Comparison of ENCODE assay signal across 35 mouse cellular contexts in the genomic region with DNA sequence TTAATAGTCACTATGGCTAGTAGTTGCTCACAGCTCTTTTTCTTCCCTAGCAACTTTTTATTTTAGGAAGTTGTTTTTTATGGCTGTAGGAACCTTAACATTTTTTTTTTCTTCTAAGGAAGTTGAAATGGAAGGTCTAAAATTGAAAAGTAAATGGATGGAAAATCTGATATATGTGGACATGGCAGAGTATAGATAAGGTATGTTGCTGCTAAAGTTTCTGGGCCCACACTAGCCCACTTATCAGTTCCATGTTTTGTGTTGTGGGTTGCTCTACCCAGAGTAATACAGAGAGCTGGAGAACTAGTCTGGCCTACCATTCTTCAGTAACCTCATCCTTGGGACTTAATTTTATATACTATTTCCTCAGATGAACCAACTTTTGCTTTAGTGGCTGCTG. TPM values are rescaled to one million over a fixed set of nuclear protein-coding genes. Genes with fewer than 3 reads are reported as not detected.
DNase-seq lines count a peak whose midpoint lies in the region; ATAC-seq lines count a peak whose summit lies in the region.
"Had no signal": no experiment of that assay in that cellular context is flagged by ENCODE, and none has a peak within 500 bp of the region (broad histone marks: within the 10 kb centered on the region; RNA-seq: fewer than 3 reads in every experiment).

No protein-coding gene starts in this region.

- no peak overlapping the region for H3K27ac ChIP-seq in liver, embryonic 15.5 days (replicated peaks)
- no peak overlapping the region for H3K27ac ChIP-seq in hindbrain, embryonic 13.5 days
- H3K27ac ChIP-seq: embryonic facial prominence, embryonic 12.5 days; forebrain, embryonic 12.5 days; gastrocnemius, adult 2 months; heart, adult 2 months; hindbrain, embryonic 14.5 days; macrophage; midbrain, embryonic 10.5 days; midbrain, embryonic 15.5 days had no signal

- peaks cover 39% of the 10 kb centered on the region for H3K36me3 ChIP-seq in liver, embryonic 15.5 days (replicated peaks)
- peaks cover 38% of the 10 kb centered on the region for H3K36me3 ChIP-seq in hindbrain, embryonic 13.5 days

- H3K4me3 ChIP-seq in liver, embryonic 15.5 days (replicated peaks) = no peak overlapping the region
- no peak overlapping the region for H3K4me3 ChIP-seq in hindbrain, embryonic 13.5 days
- H3K4me3 ChIP-seq: embryonic facial prominence, embryonic 12.5 days; forebrain, embryonic 12.5 days; gastrocnemius, adult 2 months; heart, adult 2 months; heart, embryonic 12.5 days; midbrain, embryonic 10.5 days; midbrain, embryonic 15.5 days had no signal

- peaks cover 34% of the 10 kb centered on the region for H3K4me1 ChIP-seq in liver, embryonic 15.5 days (replicated peaks)
- peaks cover 7% of the 10 kb centered on the region; the same call in 1 of the 2 replicates for H3K4me1 ChIP-seq in hindbrain, embryonic 13.5 days (replicated peaks)
- H3K4me1 ChIP-seq: embryonic facial prominence, embryonic 12.5 days; heart, embryonic 12.5 days; midbrain, embryonic 15.5 days had no signal

- peak; percentile 81 for ATAC-seq in liver, embryonic 15.5 days (ENCODE audit: insufficient read depth)
- no peak for ATAC-seq in hindbrain, embryonic 13.5 days (ENCODE audit: low FRiP score)
- ATAC-seq: intestine, postnatal 0 days; lung, postnatal 0 days; midbrain, embryonic 15.5 days had no signal

- DNase-seq in c-Kit-positive CD71-positive TER-119-positive erythroid progenitor cells, embryonic 14.5 days (ENCODE audit: low spot score) = peak; percentile 45
- peak; percentile 27 for DNase-seq in liver
- no peak for DNase-seq in kidney, postnatal 25 days
- no peak for DNase-seq in urinary bladder, postnatal 36 days (ENCODE audit: low spot score in 2 of 2)
- no peak for DNase-seq in cerebellum, adult 8-10 months
- DNase-seq: adrenal gland, postnatal 10 days; B cell, adult 2 months; cerebellum, adult 18-20 months; cerebellum, postnatal 25 days; gastrocnemius, adult 2 months; gastrocnemius, postnatal 36 days; heart, adult 2 months; heart, postnatal 4 days; kidney, adult 9 months; kidney, postnatal 14 days; right cerebral cortex, adult 18-20 months; spleen, adult 18-20 months; thymus, postnatal 14 days had no signal

- no peaks in the 10 kb centered on the region for H3K9me3 ChIP-seq in liver, embryonic 15.5 days (replicated peaks)
- no peaks in the 10 kb centered on the region for H3K9me3 ChIP-seq in hindbrain, embryonic 13.5 days
- H3K9me3 ChIP-seq: embryonic facial prominence, embryonic 12.5 days; forebrain, embryonic 12.5 days; heart, embryonic 12.5 days; midbrain, embryonic 10.5 days; midbrain, embryonic 15.5 days had no signal

- no peaks in the 10 kb centered on the region for H3K27me3 ChIP-seq in liver, embryonic 15.5 days
- H3K27me3 ChIP-seq in hindbrain, embryonic 13.5 days = no peaks in the 10 kb centered on the region
- H3K27me3 ChIP-seq: embryonic facial prominence, embryonic 12.5 days; forebrain, embryonic 12.5 days; heart, embryonic 12.5 days; midbrain, embryonic 15.5 days had no signal

- H3K4me2 ChIP-seq in liver, embryonic 15.5 days = peak overlapping the region; percentile 32
- no peak overlapping the region for H3K4me2 ChIP-seq in hindbrain, embryonic 13.5 days
- H3K4me2 ChIP-seq: embryonic facial prominence, embryonic 12.5 days; forebrain, embryonic 12.5 days; heart, embryonic 12.5 days; hindbrain, embryonic 14.5 days; midbrain, embryonic 15.5 days had no signal

- H3K9ac ChIP-seq in liver, embryonic 15.5 days = 0 out of 2 replicates have a peak overlapping the region, but pooled peaks have one; percentile 23
- H3K9ac ChIP-seq in hindbrain, embryonic 13.5 days = no peak overlapping the region
- H3K9ac ChIP-seq: embryonic facial prominence, embryonic 12.5 days; forebrain, embryonic 12.5 days; heart, embryonic 12.5 days; hindbrain, embryonic 14.5 days; midbrain, embryonic 15.5 days had no signal

RNA-seq across cellular contexts. Expression of a gene that starts 9.5 kb away (rescaled TPM):
- 10.2 and 10.4 TPM in 2 replicates for polyA plus RNA-seq in liver, embryonic 15.5 days (2015; fragmentation: Nextera tagmentation; extraction: Ambion mirVana)
- polyA plus RNA-seq in hindbrain, embryonic 13.5 days (2015; fragmentation: Nextera tagmentation; extraction: Ambion mirVana) = 53.4 and 54.6 TPM in 2 replicates

RNA-seq across cellular contexts. Expression of a gene that starts 25.6 kb away (rescaled TPM):
- polyA plus RNA-seq in liver, embryonic 15.5 days (2015; fragmentation: Nextera tagmentation; extraction: Ambion mirVana) = 0.76 and 1.6 TPM in 2 replicates
- 0.05 and 0.10 TPM in 2 replicates for polyA plus RNA-seq in hindbrain, embryonic 13.5 days (2015; fragmentation: Nextera tagmentation; extraction: Ambion mirVana)
- polyA plus RNA-seq: forebrain, embryonic 12.5 days; frontal cortex, adult 2 months; midbrain, embryonic 10.5 days had no signal

RNA-seq across cellular contexts. Expression of a gene that starts 31.4 kb away (rescaled TPM):
- polyA plus RNA-seq in liver, embryonic 15.5 days (2015; fragmentation: Nextera tagmentation; extraction: Ambion mirVana) = 35.1 and 45.6 TPM in 2 replicates
- polyA plus RNA-seq in hindbrain, embryonic 13.5 days (2015; fragmentation: Nextera tagmentation; extraction: Ambion mirVana) = 31.0 and 34.0 TPM in 2 replicates

RNA-seq across cellular contexts. Expression of a gene that starts 58.4 kb away (rescaled TPM):
- not detected in 2 replicates for polyA plus RNA-seq in liver, embryonic 15.5 days (2015; fragmentation: Nextera tagmentation; extraction: Ambion mirVana)
- not detected in 2 replicates for polyA plus RNA-seq in hindbrain, embryonic 13.5 days (2015; fragmentation: Nextera tagmentation; extraction: Ambion mirVana)
- polyA plus RNA-seq: embryonic facial prominence, embryonic 12.5 days; forebrain, embryonic 12.5 days; frontal cortex, adult 2 months; heart, adult 2 months; heart, embryonic 12.5 days; heart, postnatal 0 days; hindbrain, embryonic 14.5 days; intestine, postnatal 0 days; limb, embryonic 11.5 days; liver, adult 2 months; lung, postnatal 0 days; macrophage; midbrain, embryonic 10.5 days; midbrain, embryonic 15.5 days; stomach, embryonic 16.5 days; urinary bladder, adult 2 months had no signal

Comparison
In these comparisons a context has a peak if more than half of its experiments do, and no peak if none do; other contexts are left out.
1. DNase-seq: peak in c-Kit-positive CD71-positive TER-119-positive erythroid progenitor cells, embryonic 14.5 days (single experiment) and liver (single experiment); none in kidney, postnatal 25 days (0 of 2), urinary bladder, postnatal 36 days (0 of 2) and cerebellum, adult 8-10 months (single experiment).